Mouse (Mus musculus) megakaryocyte-erythroid progenitor cell, adult 5-6 weeks (primary cell): ENCODE data around the gene Qsox1. TPM values are rescaled to one million over a fixed set of nuclear protein-coding genes. Genes with fewer than 3 reads are reported as not detected.

Experiments
- ATAC-seq: replicated peaks from 2 replicates; pipeline ENCODE4 v1.8.0; 2016; ENCODE audit warnings: mild to moderate bottlenecking, inconsistent platforms; ENCODE audit not compliant: severe bottlenecking, poor library complexity, low FRiP score, low TSS enrichment
- total RNA-seq, 2 experiments: library from RNA; stranded (forward) in 1 of 2; stranded (reverse) in 1 of 2; fragments of 200-1000, 215-1000 nt in 1 of 2; fragments of >200 nt in 1 of 2; fragmentation: Nextera tagmentation in 1 of 2; gene quantifications; 2 replicates each; pipeline ENCODE4 v1.2.3; 2014 to 2017

Gene Qsox1
- total RNA-seq, 2 experiments from 2014 or later, result 16.6 to 32.0 TPM

DNA sequence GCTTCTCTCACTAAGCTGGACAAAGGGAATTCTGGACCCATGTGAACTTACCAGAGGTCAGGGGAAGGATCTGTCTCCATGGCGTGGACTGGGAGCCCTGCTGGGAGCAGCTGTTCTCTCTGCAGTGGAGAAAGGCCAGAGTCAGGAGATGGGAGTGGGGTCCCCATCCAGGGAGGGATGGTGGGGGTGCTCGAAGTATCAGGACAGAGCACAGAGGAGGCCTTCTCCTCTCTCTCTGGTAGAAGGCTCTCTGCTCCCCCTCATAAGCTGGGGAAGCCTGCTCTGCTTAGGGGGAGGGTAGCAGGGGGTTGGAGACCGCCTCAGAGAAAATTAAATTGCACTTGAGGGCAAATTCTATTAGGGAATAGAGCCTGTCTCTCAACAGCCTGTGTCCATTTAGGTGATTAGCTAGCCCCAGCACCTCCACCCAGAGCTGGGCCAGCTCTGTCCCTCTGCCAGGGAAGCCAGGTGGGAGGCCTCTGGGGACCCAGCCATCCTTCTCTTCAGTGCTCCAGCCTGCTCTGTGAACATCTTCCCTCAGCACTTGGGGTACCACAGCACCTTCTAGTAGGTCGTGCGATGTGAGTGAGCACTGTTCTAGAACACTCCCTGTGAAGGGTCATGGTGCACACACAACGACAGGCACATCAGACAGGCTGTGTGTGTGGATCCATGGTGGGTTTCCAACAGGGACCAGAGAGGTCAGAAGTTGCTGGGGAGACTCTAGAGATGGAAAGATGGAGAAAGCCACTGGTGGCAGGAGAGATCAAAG is 61.0 kb downstream of the Qsox1 start, which contains the start of gene Lhx4:
Lhx4 (minus strand) TSS at position 201 of the 772 bp plus-strand sequence.
- ATAC-seq, result no peak

DNA sequence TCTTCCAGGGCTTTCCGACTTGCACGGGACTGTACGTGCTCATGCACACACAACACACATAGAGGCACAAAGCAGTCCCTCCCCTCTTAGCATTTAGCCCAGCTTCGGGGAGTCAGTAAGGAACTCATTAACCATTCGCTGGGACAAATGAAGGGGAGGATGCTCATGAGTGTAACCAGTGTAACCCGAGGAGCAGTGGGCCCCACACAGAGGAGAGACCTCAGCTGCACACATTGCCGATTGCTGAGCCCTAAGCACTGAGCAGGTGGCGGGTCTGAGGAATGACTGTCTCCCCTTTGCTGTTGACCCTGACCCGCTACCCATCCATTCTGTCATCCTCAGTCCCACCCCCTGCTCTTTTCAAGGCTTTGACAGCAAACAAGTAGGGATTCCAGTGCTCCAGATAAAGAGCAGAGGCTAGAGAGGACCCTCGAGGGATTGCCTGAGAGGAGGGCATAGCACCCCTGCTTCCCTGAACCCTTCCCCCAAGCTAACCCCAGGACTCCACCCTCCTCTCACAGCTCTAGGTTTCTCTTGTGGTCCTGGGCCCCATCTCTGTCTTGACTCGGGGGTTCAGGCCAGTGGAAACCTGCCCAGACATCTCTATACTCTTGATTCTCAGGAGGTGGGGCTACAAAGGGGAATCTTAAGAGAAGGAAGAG is 62.0 kb downstream of the Qsox1 start:
- no peak for ATAC-seq

DNA sequence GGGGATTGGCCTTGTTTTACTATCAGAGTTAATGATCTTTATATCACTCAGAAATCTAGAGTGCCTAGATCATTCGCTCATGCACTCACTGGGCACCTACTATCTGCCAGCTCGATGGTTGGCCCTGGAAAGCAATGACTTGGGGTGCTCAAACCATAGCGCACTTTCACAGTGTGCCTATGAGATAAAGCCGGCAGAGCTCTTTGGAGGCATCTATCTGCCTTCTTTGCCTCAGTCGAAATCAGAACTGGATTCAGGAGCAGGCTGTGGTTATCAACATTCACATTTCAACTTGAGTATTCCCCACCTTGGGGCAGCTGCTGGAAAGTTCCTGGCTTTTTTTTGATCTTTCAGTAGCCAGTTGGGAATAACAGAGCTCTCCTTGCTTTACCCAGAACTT is 64.8 kb downstream of the Qsox1 start:
- ATAC-seq, result no peak

DNA sequence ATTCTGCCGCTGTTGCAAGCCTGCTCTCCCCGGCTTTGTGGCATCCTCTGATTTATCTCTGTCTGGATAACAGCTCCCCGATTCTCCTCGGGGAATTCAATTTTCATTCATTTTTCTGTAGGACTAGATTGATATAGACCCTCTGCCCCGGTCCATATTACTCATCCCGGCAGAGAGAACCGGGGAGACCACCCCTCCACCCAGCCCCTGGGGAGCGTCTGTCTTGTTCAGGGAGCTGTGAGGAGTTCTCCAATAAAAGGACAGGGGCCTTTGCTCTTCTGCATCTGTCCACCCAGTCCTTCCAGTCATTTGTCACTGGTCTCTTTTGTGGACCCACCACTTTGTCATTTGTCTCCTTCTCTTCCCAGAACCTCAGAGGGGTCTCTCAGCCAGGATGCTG is 65.7 kb downstream of the Qsox1 start:
- no peak for ATAC-seq

DNA sequence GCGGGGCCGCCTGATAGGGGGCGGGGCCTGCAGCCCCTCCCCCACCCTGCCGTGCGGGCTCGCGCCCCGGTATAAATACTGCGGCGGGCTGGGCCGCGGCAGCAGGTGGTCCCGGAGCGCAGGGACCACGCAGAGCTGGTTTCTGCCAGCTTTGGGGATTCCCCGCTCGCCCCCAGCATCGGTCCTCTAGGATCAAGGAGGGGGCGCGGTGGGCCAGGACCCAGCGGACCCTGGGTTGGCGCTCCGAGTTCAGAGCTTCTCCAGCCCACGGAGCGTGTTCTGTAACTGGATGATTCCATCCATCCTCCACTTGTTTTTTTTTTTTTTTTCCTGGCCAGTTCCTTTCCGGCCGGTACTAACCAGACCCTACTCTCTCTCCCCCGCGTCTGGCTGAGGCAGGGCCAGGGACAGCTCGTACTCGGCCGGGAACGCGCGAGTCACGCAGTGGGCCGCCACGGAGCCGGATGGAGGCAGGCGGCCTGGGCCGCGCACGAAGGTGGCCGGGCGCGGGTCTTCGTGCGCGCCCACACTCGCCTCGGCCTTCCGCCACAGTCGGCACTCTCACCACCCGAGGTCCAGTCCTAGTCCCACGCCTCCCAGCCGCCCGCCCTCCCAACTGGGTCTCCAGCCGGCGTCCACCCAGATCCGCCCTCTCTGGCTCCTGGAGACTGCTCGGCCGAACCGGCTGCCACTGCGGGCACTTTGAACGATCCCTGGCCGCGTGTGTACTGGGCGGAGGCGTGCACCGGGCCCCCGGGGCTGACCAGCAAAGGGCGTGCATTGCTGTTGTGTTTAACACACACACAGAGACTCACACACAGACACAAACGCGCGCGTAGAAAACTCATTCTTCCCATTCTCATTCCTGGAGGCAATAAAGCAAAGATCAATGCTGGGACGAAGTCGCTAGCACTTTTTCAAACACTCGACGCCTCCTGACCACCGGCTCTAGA is 70.0 kb downstream of the Qsox1 start:
- ATAC-seq, result no peak

DNA sequence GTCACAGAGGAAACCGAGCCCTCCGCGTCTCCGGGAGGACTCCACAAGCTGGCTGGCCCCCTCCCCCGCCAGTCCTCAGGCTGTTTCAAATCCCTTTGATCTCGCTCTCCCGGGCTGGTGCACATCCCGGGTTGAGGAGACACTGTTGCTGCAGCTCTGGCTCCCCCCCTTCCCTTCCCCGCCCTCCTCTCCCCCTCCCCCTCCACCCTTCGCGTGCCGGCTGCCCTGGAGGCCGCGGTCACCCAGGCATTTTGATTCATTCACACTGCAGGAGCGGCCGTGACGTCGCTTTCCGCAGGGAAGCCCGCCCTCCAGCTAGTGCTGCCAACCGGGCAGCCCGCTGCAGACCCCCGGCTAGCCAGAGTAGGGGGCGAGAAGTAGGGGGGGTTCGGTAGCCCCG is 70.7 kb downstream of the Qsox1 start:
- ATAC-seq, result 0 out of 2 replicates have a peak, but pooled peaks have one; percentile 25

DNA sequence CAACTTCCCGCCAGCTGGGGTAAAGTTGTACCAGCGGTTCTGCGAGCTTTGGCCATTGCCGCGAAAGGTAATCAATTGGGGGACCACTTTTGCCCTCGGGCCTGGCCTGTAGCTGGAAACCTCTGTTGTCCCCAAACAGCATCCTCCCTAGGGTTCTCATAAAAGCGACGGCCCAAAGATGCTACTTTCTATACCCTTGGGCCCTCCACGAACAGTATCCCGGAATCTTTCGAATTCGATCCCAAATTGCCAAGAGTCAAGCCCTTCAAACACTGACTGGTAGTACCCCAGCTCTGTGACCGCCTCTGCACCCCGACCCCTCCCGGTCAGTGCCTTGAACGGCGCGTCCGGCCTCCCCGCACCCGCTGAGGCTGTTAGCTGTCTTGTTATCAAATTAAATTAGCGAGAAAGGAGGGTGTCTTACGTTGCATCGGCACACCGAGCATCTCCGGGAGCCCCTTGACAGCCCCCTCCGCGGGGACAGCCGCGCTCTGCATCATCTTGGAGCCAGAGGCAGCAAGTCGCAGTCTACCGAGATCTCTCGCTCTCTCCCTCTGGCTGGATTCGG is 71.2 kb downstream of the Qsox1 start:
- no peak for ATAC-seq

DNA sequence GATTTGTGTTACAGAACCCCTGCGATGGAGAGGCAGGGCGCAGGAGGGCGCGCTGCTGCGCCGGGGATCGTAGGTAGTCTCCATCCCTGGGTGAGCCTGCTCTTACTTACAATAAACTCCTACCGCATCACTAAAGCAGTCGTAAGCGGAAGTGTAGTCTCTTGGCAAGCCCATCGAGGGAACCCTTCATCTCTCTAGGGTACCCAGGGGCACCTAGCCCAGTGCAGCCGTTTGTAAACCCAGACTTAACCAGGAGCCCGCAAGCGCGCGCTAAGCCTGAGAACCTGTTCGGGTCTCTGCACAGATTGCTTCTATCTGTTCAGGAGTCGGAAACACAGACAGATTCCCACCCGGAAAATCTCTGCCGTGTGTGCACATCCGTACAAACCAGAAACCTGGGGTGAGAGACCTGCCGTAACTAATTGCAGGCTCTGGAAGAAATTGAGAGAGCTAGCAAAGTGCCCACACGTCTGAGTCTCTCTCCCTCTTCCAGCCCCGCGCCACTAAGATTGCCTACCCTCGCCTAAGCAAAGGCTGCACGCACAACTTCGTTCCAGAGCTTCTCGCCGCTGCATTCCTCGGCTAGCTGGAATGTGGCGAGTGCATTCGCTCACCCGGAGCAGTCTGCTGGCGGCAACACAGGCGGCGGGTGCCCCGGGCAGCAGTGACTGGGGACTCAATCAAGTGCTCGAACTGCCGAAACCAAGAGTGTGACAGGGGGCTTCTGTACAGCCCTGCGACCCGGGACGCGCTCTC is 71.9 kb downstream of the Qsox1 start:
- ATAC-seq, result no peak

DNA sequence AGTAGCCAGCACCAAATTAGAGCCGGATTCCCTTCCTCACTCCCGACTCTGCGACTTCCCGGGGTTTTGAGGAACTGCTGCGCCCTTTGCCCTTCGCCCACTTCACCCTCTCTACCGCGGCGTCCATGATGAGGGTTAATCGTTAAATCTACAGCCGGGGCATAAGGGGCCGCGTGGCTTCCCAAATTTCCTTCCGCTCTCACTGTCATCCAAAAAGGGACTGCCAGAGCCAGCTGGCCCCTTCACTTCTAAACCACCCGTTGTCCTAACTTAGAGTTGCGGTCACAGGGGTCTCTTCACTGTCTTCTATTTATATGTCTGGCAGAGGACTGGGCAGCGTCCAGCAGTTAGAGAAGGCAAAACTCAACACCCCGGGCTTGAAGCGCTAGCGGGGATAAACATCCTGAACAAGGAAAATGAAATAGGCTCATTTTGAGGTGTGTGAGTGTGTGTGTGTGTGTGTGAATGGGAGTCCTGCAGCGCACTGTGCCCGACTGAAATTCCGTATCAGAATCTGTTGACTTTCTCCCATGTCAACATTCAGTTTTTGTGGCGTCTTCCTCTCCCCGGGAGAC is 74.8 kb downstream of the Qsox1 start:
- no peak for ATAC-seq

DNA sequence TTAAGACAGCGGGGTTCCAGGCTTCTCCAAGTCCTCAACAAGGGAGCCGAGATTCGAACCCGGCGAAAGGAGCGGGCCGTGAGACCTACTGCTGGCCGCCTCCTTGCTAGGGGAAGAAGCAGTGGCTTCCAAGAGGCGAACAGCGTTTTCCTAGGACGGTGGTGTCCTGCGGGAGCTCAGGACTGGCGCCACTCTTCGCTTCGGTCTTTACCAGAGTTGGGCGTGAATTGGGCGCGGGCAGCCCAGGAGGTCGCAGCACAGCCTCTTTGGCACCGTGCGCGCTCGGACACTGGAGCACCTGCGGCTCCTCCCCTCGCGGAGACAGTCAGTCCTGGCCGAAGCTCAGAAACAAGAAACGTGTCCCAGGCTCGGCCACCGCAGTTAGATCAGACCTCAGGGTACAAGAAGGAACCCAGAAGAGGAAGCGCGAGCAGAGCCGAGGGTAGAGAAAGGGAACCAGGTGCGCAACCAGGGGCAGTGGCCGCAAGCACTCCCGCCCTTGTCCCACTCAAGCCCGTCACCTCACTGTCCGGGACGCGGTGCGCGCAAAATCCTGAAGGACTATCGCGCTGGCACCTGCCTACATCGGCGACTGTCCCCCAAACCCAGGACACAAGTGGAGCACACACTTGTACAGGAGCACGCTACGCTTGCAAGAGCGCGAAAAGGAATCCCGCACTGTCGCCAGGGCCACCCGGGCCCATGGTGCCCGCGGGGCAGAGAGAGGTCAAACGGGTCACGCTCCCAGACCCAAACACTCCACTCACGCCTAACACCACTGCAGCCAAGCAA is 75.5 kb downstream of the Qsox1 start:
- ATAC-seq, result no peak

DNA sequence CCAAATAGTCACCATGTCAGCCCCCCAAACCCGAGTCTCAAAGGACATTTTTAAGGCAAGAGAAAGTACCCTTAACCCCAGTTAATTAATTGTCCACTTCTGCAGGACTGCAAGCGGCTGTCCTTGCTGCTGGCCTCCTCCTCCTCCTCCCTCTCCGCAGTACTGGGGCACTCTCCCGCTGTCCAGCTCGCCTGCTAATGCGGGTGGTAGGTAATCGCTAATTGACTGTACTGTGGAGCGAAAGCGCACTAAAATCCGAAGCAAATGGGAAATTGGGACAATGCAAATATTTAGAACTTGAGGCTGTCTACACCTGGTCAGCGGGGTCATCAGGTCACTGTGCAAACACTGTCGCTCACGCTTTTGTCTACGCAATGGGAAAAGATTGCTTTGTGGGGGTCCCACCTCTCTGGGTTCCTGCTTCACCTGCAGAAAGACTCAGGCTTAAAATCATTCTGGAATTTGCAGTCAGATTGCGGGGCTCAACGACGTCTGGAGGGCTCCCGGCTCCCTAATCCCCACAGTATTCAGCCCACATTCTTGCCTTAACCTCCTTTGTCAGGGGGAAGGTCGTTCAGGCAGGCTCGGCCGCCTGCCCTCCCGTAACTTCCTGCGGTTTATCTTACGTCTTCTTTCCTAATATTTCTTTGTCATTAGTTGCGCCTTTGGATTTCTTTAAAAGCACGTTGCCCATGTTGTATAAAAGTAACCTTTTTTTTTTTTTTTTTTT is 76.4 kb downstream of the Qsox1 start:
- no peak for ATAC-seq

DNA sequence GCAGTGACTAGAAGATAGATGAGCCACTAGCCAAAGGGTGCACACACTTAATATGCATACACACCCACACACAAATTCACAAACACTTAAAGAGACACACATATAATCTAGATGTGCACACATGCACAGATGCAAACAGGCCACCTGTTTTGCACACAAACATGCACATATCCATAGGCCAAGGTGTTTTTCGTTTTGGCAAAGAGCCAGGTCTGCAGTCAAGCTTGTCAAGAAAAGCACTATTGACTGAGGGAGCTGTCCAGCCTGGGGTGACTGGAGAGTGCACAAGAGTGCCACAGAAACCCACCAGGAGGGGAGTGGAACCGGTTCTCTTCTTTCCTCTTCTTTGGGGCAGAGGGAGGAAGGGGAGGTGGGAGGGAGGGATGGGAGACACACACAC is 81.5 kb downstream of the Qsox1 start:
- no peak for ATAC-seq

DNA sequence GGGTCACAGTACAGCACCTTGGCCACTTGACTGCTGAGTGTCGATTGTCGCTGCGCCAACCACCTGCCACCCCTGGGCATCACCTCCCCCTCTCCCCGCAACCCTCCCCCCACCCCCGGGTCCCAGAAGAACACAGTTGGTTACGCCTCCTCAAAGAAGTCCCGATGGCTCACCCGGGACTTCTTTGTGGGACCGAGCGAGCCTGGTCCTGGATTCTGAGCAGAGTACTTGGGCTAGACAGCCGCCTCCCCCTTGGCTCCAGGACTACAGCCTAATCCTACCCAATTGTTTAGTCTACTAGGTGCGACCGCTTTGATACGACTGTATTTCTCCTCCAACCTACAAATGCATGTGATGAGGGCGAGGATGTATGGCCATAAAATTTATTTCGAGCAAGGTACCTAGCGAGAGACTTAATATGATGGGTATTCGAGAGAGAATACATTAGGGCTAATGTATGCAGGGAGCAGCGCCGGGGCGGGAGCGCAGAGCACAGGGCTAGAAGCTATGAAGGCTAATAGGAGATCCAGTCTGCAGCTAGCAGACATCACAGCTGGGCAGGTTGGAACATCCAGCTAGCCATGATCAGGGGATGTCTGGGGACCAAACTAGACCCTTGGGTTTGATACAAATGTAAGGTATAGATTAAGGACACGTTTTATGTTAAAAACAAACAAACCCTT is 83.4 kb downstream of the Qsox1 start:
- no peak for ATAC-seq

DNA sequence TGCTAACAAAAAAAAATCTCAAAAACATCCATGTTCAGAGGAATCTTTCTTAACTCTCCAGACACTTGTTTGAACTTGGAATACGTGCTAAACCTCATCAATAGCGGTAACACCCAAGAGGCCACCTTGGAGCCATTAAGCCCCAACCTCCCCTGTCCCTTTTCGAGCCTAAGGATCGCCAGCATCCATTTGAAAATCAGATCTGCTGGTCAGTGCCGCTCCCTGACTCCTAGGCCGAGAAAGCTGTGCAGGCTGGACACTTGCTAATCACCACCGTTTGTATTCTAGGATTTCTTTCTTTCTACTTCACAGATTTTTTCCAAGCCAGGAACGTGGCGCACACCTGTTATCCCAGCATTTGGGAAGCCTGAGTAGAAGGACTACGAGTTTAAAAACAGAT is 84.9 kb downstream of the Qsox1 start:
- no peak for ATAC-seq
